Mouse (Mus musculus): ENCODE results near the gene Ptpra. TPM values are rescaled to one million over a fixed set of nuclear protein-coding genes. Genes with fewer than 3 reads are reported as not detected.
"Not testable (repeated sequence)": the region's sequence is repeated elsewhere in the genome, so short reads cannot be mapped to it uniquely, and the experiment has no call there.

Ptpra gene
- polyA plus RNA-seq, 1 experiment from 2014 or later = 144 TPM

- 4% methylated on average over 7 of the region's 7 CpGs for WGBS
- Histone ChIP-seq H3K4me3 (ENCODE audit: low read depth, low read length) (no peak overlapping the region), H3K36me3 (ENCODE audit: control insufficient read depth, insufficient read depth, low read length) (no peaks in the 10 kb centered on the region), H3K9ac (ENCODE audit: low read depth, low read length) (no peak overlapping the region), H3K27me3 (ENCODE audit: control insufficient read depth, insufficient read depth, low read depth, low read length) (no peaks in the 10 kb centered on the region), H3K27ac (ENCODE audit: low read length) (no peak overlapping the region), H3K4me1 (ENCODE audit: control insufficient read depth, insufficient read depth, low read length) (peaks cover 9% of the 10 kb centered on the region), H3K9me3 (replicated peaks; ENCODE audit: control insufficient read depth, low read length, poor library complexity, severe bottlenecking) (no peaks in the 10 kb centered on the region), H3K4me2 (ENCODE audit: low read length) (no peak overlapping the region)
- ATAC-seq = peak; percentile 73
These were observed 41.5 kb downstream of the Ptpra start for GRCm38 (mm10) chr2:130491587-130491986.

- 91% methylated on average over 4 of the region's 4 CpGs for WGBS
- not testable (repeated sequence) for H3K36me3 ChIP-seq (ENCODE audit: control insufficient read depth, insufficient read depth, low read length); H3K27ac ChIP-seq (ENCODE audit: low read length); ATAC-seq; H3K4me1 ChIP-seq (ENCODE audit: control insufficient read depth, insufficient read depth, low read length); H3K4me2 ChIP-seq (ENCODE audit: low read length); H3K4me3 ChIP-seq (ENCODE audit: low read depth, low read length); H3K27me3 ChIP-seq (ENCODE audit: control insufficient read depth, insufficient read depth, low read depth, low read length); H3K9me3 ChIP-seq (replicated peaks; ENCODE audit: control insufficient read depth, low read length, poor library complexity, severe bottlenecking); H3K9ac ChIP-seq (ENCODE audit: low read depth, low read length)
These were observed 45.0 kb downstream of the Ptpra start for GRCm38 (mm10) chr2:130495114-130495513.

GRCm38 (mm10) chr2:130496037-130496436 lies 46.0 kb downstream of the Ptpra start:
- Histone ChIP-seq H3K4me3 (ENCODE audit: low read depth, low read length) (no peak overlapping the region), H3K4me1 (ENCODE audit: control insufficient read depth, insufficient read depth, low read length) (peaks cover 6% of the 10 kb centered on the region), H3K27ac (ENCODE audit: low read length) (peak overlapping the region; percentile 53), H3K4me2 (ENCODE audit: low read length) (0 out of 2 replicates have a peak overlapping the region, but pooled peaks have one; percentile 2), H3K36me3 (ENCODE audit: control insufficient read depth, insufficient read depth, low read length) (no peaks in the 10 kb centered on the region), H3K9ac (ENCODE audit: low read depth, low read length) (no peak overlapping the region; the same call in 1 of the 2 replicates), H3K27me3 (ENCODE audit: control insufficient read depth, insufficient read depth, low read depth, low read length) (no peaks in the 10 kb centered on the region), H3K9me3 (replicated peaks; ENCODE audit: control insufficient read depth, low read length, poor library complexity, severe bottlenecking) (no peaks in the 10 kb centered on the region)
- 34% methylated on average over 6 of the region's 6 CpGs for WGBS
- peak; percentile 69 for ATAC-seq

- WGBS = 30% methylated on average over 4 of the region's 4 CpGs
- no peak overlapping the region for H3K27ac ChIP-seq (ENCODE audit: low read length)
These were observed 46.9 kb downstream of the Ptpra start for GRCm38 (mm10) chr2:130496931-130497330.

GRCm38 (mm10) chr2:130499546-130499945 lies 49.5 kb downstream of the Ptpra start:
- WGBS = 86% methylated on average over 3 of the region's 3 CpGs
- no peaks in the 10 kb centered on the region for H3K36me3 ChIP-seq (ENCODE audit: control insufficient read depth, insufficient read depth, low read length)
- no peak overlapping the region for H3K4me3 ChIP-seq (ENCODE audit: low read depth, low read length)
- peaks cover 3% of the 10 kb centered on the region; the same call in 1 of the 2 replicates for H3K4me1 ChIP-seq (ENCODE audit: control insufficient read depth, insufficient read depth, low read length)
- no peak overlapping the region for H3K27ac ChIP-seq (ENCODE audit: low read length)
- no peaks in the 10 kb centered on the region for H3K27me3 ChIP-seq (ENCODE audit: control insufficient read depth, insufficient read depth, low read depth, low read length)
- no peak for ATAC-seq
- no peak overlapping the region for H3K4me2 ChIP-seq (ENCODE audit: low read length)
- no peak overlapping the region for H3K9ac ChIP-seq (ENCODE audit: low read depth, low read length)
- H3K9me3 ChIP-seq (replicated peaks; ENCODE audit: control insufficient read depth, low read length, poor library complexity, severe bottlenecking) = no peaks in the 10 kb centered on the region

More at GRCm38 (mm10) chr2:130496931-130497330, 46.9 kb downstream of the Ptpra start:
- Histone ChIP-seq H3K36me3 (ENCODE audit: control insufficient read depth, insufficient read depth, low read length) (no peaks in the 10 kb centered on the region), H3K4me3 (ENCODE audit: low read depth, low read length) (no peak overlapping the region), H3K27me3 (ENCODE audit: control insufficient read depth, insufficient read depth, low read depth, low read length) (no peaks in the 10 kb centered on the region), H3K4me1 (ENCODE audit: control insufficient read depth, insufficient read depth, low read length) (peaks cover 3% of the 10 kb centered on the region; the same call in 1 of the 2 replicates), H3K4me2 (ENCODE audit: low read length) (no peak overlapping the region), H3K9ac (ENCODE audit: low read depth, low read length) (no peak overlapping the region), H3K9me3 (replicated peaks; ENCODE audit: control insufficient read depth, low read length, poor library complexity, severe bottlenecking) (no peaks in the 10 kb centered on the region)
- no peak for ATAC-seq

- Histone ChIP-seq H3K4me2 (ENCODE audit: low read length) (no peak overlapping the region), H3K27me3 (ENCODE audit: control insufficient read depth, insufficient read depth, low read depth, low read length) (no peaks in the 10 kb centered on the region), H3K4me3 (ENCODE audit: low read depth, low read length) (no peak overlapping the region), H3K27ac (ENCODE audit: low read length) (no peak overlapping the region), H3K9ac (ENCODE audit: low read depth, low read length) (no peak overlapping the region), H3K36me3 (ENCODE audit: control insufficient read depth, insufficient read depth, low read length) (0 out of 2 replicates have a peak, but pooled peaks cover 7% of the 10 kb centered on the region), H3K4me1 (ENCODE audit: control insufficient read depth, insufficient read depth, low read length) (no peaks in the 10 kb centered on the region), H3K9me3 (replicated peaks; ENCODE audit: control insufficient read depth, low read length, poor library complexity, severe bottlenecking) (no peaks in the 10 kb centered on the region)
- ATAC-seq = no peak
- WGBS = 98% methylated on average over 2 of the region's 2 CpGs
These were observed 51.5 kb downstream of the Ptpra start for GRCm38 (mm10) chr2:130501556-130501955.

GRCm38 (mm10) chr2:130511616-130512015 lies 61.5 kb downstream of the Ptpra start:
- not testable (repeated sequence) for ATAC-seq; H3K9ac ChIP-seq (ENCODE audit: low read depth, low read length); H3K27me3 ChIP-seq (ENCODE audit: control insufficient read depth, insufficient read depth, low read depth, low read length); H3K27ac ChIP-seq (ENCODE audit: low read length); H3K4me2 ChIP-seq (ENCODE audit: low read length); H3K4me3 ChIP-seq (ENCODE audit: low read depth, low read length); H3K9me3 ChIP-seq (replicated peaks; ENCODE audit: control insufficient read depth, low read length, poor library complexity, severe bottlenecking); H3K4me1 ChIP-seq (ENCODE audit: control insufficient read depth, insufficient read depth, low read length)
- whole genome bisulfite sequencing = 98% methylated on average over 4 of the region's 5 CpGs
- peaks cover 13% of the 10 kb centered on the region; the same call in 1 of the 2 replicates for H3K36me3 ChIP-seq (ENCODE audit: control insufficient read depth, insufficient read depth, low read length)

GRCm38 (mm10) chr2:130513907-130514306 lies 63.8 kb downstream of the Ptpra start:
- 96% methylated on average over 8 of the region's 8 CpGs for WGBS
- H3K4me1 ChIP-seq (ENCODE audit: control insufficient read depth, insufficient read depth, low read length) = no peaks in the 10 kb centered on the region
- H3K9ac ChIP-seq (ENCODE audit: low read depth, low read length) = no peak overlapping the region
- ATAC-seq = no peak
- H3K4me3 ChIP-seq (ENCODE audit: low read depth, low read length) = no peak overlapping the region
- H3K27me3 ChIP-seq (ENCODE audit: control insufficient read depth, insufficient read depth, low read depth, low read length) = no peaks in the 10 kb centered on the region
- no peak overlapping the region for H3K4me2 ChIP-seq (ENCODE audit: low read length)
- H3K36me3 ChIP-seq (ENCODE audit: control insufficient read depth, insufficient read depth, low read length) = peaks cover 15% of the 10 kb centered on the region
- H3K9me3 ChIP-seq (replicated peaks; ENCODE audit: control insufficient read depth, low read length, poor library complexity, severe bottlenecking) = no peaks in the 10 kb centered on the region
- H3K27ac ChIP-seq (ENCODE audit: low read length) = no peak overlapping the region

- H3K4me2 ChIP-seq (ENCODE audit: low read length) = no peak overlapping the region
- no peak overlapping the region for H3K4me3 ChIP-seq (ENCODE audit: low read depth, low read length)
- WGBS = 14% methylated on average over 5 of the region's 5 CpGs
- H3K27me3 ChIP-seq (ENCODE audit: control insufficient read depth, insufficient read depth, low read depth, low read length) = no peaks in the 10 kb centered on the region
- H3K4me1 ChIP-seq (ENCODE audit: control insufficient read depth, insufficient read depth, low read length) = no peaks in the 10 kb centered on the region
- H3K27ac ChIP-seq (ENCODE audit: low read length) = no peak overlapping the region
- H3K36me3 ChIP-seq (ENCODE audit: control insufficient read depth, insufficient read depth, low read length) = peaks cover 19% of the 10 kb centered on the region
- H3K9ac ChIP-seq (ENCODE audit: low read depth, low read length) = no peak overlapping the region
- ATAC-seq = no peak
- no peaks in the 10 kb centered on the region for H3K9me3 ChIP-seq (replicated peaks; ENCODE audit: control insufficient read depth, low read length, poor library complexity, severe bottlenecking)
These were observed 65.7 kb downstream of the Ptpra start for GRCm38 (mm10) chr2:130515791-130516190.

Data from midbrain, embryonic 16.5 days (tissue).